Mouse (Mus musculus): Measurements from ENCODE around the gene Gm9507.
"Not testable (repeated sequence)": the region's sequence is repeated elsewhere in the genome, so short reads cannot be mapped to it uniquely, and the experiment has no call there.

The Gm9507 gene

GRCm38 (mm10) chr10:77772142-77772541, 39.5 kb downstream of the Gm9507 start:
- not testable (repeated sequence) for DNase-seq (ENCODE audit: low spot score in 2 of 2)

- DNase-seq (ENCODE audit: low spot score in 2 of 2) = not testable (repeated sequence)
These were observed 40.4 kb downstream of the Gm9507 start, which contains the start of gene Gm3238 for GRCm38 (mm10) chr10:77771225-77771624. Gm3238 (minus strand) TSS chr10:77771325.

- no peak for DNase-seq (ENCODE audit: low spot score in 2 of 2)
These were observed 41.9 kb downstream of the Gm9507 start for GRCm38 (mm10) chr10:77769727-77770126.

Data from urinary bladder, postnatal 36 days (tissue).